Mouse (Mus musculus) adipocyte (in vitro differentiated cells): Measurements from ENCODE around the gene Zfp287.

ENCODE experiments used
- DNase-seq: peaks from one replicate; pipeline ENCODE4 v3.0.0-alpha.2; 2016; ENCODE audit warnings: low spot score

The Zfp287 gene

DNA sequence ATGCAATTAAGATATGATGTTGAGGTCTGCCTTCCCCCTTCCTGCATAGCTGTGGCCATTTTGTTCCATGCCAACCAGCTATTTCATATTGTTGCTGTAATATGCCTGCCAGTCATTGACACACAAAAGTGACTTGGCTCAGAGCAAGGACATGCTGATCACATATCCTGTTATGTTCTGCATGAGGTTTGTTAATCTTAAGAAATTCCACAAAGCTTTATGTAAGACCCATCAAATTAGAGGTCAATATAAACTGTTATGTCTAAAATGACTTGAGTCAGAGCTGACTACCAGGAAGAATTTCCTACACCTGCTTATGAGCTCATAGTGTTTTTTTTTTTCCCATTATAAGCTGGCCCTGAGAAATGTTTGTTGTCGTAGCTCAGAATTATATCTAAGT, 30.5 kb downstream of the Zfp287 start:
- DNase-seq: peak; percentile 10

- DNase-seq: no peak
These were observed 32.0 kb downstream of the Zfp287 start for GRCm38 (mm10) chr11:62699749-62700148.

DNA sequence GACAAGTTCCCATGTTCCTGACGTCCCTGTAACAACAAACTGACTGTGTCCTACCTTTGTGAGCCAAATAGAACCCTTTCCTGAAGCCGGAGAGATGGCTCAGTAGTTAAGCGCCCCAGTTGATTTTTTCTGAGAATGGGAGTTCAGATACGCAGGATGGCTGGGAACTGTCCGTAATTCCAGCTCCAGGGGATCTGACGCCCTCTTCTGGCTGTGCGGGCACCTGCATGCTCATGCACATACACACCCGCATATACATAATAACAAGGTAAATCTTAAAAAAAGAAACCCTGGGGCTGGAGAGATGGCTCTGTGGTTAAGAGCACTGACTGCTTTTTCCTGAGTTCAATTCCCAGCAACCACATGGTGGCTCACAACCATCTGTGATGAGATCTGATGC, 36.6 kb downstream of the Zfp287 start:
- DNase-seq: no peak

DNA sequence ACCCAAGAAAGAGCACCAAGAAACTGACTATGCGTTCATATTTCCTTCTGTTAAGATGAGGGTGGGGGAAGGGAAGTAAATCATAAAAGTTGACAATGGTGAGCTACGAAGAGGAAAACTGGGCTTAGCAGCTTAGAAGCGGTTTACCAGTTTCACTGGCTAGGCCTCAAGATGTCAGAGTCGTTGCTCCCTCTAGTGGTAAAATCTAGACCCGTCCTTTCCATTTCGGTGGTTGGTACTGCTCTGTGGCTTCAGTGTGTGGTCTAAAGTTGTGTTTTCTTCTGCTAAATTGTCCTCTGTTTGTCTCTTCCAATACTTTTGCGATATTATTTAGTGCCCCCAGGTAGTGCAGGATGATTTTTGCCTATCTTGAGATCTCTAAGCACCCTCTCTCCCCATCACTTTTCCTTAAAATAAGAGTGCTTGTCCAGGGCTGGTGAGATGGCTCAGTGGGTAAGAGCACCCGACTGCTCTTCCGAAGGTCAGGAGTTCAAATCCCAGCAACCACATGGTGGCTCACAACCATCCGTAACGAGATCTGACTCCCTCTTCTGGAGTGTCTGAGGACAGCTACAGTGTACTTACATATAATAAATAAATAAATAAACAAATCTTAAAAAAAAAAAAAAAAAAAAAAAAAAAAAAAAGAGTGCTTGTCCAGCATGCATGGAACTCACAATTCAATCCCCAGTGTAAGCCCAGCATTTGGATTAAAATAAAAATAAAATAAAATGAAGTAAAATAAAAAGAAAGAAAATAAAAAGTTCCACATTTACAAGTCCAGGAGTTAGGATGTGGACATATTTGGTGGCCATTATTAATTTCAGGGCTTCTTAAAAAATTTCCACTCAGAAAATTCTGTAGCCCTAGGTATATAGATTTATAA, 38.2 kb downstream of the Zfp287 start:
- peak; percentile 82 for DNase-seq

GRCm38 (mm10) chr11:62691592-62691991, 40.1 kb downstream of the Zfp287 start:
- no peak for DNase-seq

DNA sequence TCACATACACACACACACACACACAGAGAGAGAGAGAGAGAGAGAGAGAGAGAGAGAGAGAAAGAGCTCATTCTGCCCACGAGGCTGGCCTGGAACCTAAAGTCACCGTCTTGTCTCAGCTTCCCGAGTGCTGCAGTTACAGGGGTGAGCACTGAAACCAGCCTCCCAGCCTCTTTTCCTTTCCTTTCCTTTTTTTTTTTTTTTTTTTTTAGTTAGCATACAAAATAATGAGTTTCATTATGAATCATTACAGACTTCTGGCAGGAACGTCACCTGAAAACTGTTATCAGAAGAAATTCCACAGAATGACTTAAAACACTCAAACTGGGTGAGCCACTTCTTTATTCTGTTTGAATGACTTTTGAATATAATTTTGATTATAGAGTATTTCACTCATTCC, 51.8 kb downstream of the Zfp287 start:
- no peak for DNase-seq

DNA sequence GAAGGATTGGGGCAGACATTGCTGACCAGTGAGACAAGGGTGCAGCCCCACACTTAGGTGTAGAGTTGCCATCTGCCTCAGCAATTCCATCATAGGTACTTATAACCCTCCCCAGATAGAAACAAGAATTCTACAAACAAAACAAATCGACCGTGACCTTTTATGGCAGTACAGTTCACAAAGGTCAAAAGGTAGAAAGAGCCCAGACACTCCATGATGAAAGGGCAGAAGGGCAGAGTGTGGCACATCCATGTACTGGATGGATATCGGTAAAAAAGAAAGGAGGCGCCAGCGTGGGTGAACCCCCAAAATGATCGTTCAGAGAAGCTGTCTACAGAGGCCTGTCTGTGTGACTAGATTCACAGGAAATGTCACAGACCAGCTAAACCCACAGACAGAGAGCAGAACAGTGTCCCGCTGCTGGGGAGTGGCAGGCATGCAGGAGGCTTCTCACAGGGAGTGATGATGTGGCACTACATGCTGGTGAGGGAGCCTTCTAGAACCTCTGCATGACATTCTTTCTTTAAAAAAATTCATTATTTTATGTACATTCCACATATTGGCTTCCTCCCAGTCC, 52.8 kb downstream of the Zfp287 start:
- DNase-seq: no peak

- no peak for DNase-seq
These were observed 55.5 kb downstream of the Zfp287 start for GRCm38 (mm10) chr11:62676290-62676596.

DNA sequence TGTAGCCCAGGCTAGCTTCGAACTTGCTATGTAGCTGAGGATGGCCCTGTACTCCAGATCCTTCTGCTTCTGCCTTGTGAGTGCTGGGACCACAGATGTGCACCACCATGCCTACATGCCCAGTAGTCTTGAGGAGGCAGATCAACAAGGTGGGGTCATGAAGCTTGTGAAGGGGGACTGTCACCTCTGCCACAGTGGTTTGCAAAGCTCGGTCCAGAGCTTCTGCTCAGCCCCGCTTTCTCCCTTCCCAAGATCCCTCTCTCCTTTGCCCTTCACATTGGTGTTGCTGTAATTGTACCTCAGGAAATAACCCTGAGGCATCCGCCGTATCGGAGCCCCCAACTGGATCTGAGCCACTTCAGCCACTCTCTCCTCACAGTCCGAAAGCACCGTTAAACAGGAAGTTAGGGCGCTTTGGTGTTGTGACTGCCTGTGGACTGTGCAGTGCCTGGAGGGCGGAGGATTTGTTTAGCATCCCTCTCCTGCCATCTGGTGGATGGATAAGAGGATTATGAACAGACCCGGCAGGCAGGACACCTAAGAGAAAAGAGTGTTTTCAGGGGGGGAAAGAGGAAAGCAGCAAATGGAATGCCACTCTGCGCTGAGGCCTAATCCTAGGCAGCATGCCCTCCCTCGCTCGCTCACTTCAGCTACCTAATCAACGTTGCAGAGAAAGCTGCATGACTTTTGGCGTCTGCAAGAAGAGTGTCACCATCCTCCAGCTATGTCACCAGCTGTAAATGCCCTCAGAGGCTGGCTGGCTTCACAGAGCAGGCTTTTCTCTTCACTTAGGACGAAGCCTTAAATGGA, 56.0 kb downstream of the Zfp287 start:
- peak; percentile 84 for DNase-seq

DNA sequence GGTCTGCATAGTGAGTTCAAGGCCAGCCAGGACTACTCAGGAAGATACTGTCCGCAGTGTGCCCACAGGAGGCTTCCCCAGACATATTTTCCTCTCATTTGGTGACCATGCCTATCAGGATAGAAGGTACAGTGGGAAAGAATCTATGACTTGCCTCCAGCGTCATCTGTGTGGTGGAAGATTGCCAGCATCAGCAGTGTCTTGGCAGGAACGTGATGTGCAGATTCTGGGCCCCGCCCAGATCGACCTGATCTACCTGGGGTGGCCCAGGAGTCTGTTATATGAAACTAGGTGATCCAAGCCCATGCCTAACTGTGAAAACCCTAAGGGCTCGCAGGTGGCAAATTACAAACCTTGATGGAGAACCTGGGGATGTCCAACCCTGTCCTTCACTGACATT, 61.7 kb downstream of the Zfp287 start:
- DNase-seq: no peak

DNA sequence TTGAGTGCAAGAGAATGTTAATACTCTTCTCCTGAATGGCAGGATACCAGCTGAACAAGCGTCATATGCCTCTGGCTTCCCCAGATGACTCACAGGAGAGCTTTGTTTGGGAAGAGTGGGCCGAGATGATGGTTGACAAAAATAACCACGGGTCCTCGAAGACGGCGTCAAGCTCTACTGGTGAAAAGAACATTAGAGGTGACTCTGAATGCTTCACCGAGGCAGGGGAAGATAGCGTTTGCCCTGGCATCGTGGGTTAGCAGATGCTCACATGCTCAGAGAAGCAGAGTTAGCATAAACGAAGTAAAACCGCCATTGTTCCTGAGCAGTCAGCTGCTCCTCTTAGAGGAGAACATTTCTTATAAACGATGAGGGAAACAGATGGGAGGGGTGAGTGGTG, 62.2 kb downstream of the Zfp287 start:
- no peak for DNase-seq

DNA sequence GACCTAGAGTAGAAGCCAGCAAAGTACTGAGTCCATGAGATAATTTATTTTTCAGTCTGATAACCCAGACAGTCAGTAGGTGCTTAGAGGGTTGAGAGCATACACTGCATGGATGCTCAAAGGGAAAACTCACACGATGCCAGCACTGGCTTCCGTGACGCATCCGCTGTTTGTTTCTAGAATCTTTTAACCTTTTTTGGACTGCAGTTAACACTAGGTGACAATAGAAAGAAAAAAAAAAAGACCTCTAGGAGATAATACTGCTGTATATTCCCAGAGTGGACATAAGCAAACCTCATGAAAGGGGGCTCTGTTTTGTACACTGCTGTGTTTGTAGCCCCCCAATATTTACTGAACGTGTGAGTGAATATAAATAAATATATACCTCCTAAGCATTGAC, 62.7 kb downstream of the Zfp287 start:
- DNase-seq: no peak

DNA sequence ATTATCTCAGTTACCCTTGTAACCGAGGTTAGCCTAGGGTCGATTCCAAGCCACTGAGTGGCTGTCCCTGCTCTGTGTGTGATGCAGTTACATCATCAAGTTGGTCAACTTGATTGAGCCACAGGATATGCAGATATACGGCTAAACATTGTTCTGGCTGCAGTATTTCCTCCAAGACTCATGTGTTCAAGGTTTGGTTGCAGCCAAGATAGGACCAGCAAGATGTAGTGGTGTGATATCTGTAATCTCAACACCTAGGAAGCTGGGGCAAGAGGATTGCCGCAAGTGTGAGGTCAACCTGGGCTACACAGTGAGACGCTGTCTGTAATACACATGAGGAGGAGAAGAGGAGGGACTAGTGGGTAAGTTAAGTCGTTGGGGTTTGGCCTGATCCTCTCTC, 67.5 kb downstream of the Zfp287 start:
- no peak for DNase-seq

DNA sequence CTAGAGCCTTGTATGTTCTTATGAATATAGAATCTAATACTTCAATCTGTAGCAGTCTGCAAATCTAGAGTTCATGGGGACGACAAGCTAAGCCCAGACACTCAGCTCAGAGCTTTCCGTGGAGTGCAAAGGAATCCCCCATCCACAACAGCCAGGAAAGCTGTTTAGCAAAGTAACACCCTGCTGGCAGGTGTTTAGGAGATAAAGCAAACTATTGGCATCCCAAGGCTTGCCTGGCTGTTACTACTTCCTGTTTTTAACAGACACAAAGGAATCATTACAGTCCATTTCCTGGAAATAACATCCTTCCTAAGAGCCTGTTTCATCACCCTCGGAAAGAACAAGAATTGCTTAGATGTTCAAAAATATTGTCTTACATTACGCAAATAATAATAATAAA, 70.8 kb downstream of the Zfp287 start:
- no peak for DNase-seq

DNA sequence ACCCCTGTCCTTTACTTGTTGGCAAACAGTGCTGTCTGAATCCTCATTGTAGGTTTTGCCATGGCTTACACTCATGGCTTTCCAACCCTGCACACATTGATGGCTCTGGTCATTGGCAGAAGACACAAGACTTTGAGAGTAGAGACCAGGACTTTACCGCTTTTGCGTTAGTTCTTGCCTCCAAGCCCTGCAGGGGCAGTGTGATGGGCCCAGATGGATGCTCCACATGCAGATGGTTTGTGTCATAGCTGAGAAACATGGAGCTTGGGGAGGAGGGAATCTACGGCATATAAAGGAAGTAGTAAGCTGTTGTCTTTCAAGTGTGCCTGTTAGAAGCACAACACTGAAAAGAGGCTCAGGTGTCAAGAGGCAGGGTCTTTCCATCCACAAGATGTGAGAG, 79.6 kb downstream of the Zfp287 start:
- DNase-seq: no peak

DNA sequence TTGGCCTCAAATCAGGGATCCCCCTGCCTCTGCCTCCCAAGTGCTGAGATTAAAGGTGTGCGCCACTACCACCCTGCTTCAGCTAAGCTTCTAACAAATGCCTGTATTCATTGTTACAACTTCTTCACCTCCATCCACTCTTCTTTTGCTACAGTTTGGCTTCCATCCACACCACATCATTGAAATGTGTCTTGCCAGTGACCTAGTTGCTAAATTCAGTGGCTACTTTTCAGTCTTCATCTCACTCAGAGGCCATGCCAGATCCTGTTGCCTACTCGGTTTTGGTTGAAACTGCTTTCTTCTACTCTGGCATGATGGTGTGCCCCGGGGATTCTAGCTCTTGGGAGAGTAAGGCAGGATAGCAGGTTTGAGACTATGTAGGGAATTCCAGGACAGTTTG, 80.1 kb downstream of the Zfp287 start:
- DNase-seq: peak; percentile 68
